Mouse (Mus musculus) hindbrain, embryonic 15.5 days (tissue): Measurements from ENCODE around the gene Nsun3. TPM values are rescaled to one million over a fixed set of nuclear protein-coding genes. Genes with fewer than 3 reads are reported as not detected.
"Not testable (repeated sequence)": the region's sequence is repeated elsewhere in the genome, so short reads cannot be mapped to it uniquely, and the experiment has no call there.

Experiments used
- ATAC-seq: fragments of 200-750 bp; cut with Nextera tagmentation; 2 replicates; pipeline ENCODE4 v1.8.0; 2017; ENCODE audit warnings: low read depth, moderate number of reproducible peaks, moderate TSS enrichment; ENCODE audit not compliant: low FRiP score
- H3K27ac ChIP-seq: fragments of 300-500 bp; sonication (generic); replicated peaks from 2 replicates; pipeline ENCODE4 v1.5.1; 2015; ENCODE audit warnings: mild to moderate bottlenecking, inconsistent platforms
- H3K27me3 ChIP-seq: fragments of 300-500 bp; sonication (generic); 2 replicates; pipeline ENCODE4 v1.6.1; 2015; ENCODE audit warnings: control low read depth, inconsistent platforms
- H3K36me3 ChIP-seq: fragments of 300-500 bp; sonication (generic); 2 replicates; pipeline ENCODE4 v1.6.1; 2015; ENCODE audit warnings: control low read depth, inconsistent platforms
- H3K4me1 ChIP-seq: fragments of 300-500 bp; sonication (generic); replicated peaks from 2 replicates; pipeline ENCODE4 v1.6.1; 2015; ENCODE audit warnings: control low read depth, inconsistent platforms
- H3K4me2 ChIP-seq: fragments of 300-500 bp; sonication (generic); 2 replicates; pipeline ENCODE4 v1.6.1; 2015; ENCODE audit warnings: moderate library complexity, mild to moderate bottlenecking, inconsistent platforms
- H3K4me3 ChIP-seq: fragments of 300-500 bp; sonication (generic); 2 replicates; pipeline ENCODE4 v1.5.1; 2015; ENCODE audit warnings: mild to moderate bottlenecking, inconsistent platforms
- H3K9ac ChIP-seq: fragments of 300-500 bp; sonication (generic); 2 replicates; pipeline ENCODE4 v1.6.1; 2015; ENCODE audit warnings: inconsistent platforms
- H3K9me3 ChIP-seq: fragments of 300-500 bp; sonication (generic); 2 replicates; pipeline ENCODE4 v1.6.1; 2016; ENCODE audit warnings: control low read depth, inconsistent platforms
- whole genome bisulfite sequencing: fragments of 180-500 bp; shearing (Covaris S2); methylation state at CpG from one replicate; pipeline ENCODE4 v1.1.7; 2015; 5-methylcytosine and 5-hydroxymethylcytosine counted together
- microRNA-seq: library from miRNA; unstranded; fragments of <30 nt; microRNA quantifications from one replicate; pipeline ENCODE4, GENCODE M21; 2016
- polyA plus RNA-seq: library from polyadenylated mRNA; unstranded; fragments of >200 nt; fragmentation: Nextera tagmentation; extraction: Ambion mirVana; gene quantifications from 2 replicates; pipeline ENCODE4 v1.2.1, GENCODE M21; 2015

The Nsun3 gene
- polyA plus RNA-seq, 1 experiment from 2014 or later = 9.2 TPM

- Histone ChIP-seq H3K36me3 (no peaks in the 10 kb centered on the region), H3K27ac (no peak overlapping the region), H3K4me3 (no peak overlapping the region), H3K27me3 (no peaks in the 10 kb centered on the region), H3K4me1 (no peaks in the 10 kb centered on the region), H3K4me2 (no peak overlapping the region), H3K9ac (no peak overlapping the region), H3K9me3 (no peaks in the 10 kb centered on the region)
- WGBS = 95% methylated on average over 1 of the region's 1 CpGs
- no peak for ATAC-seq
These were observed 52.3 kb downstream of the Nsun3 start for GRCm38 (mm10) chr16:62734359-62734758.

- Histone ChIP-seq H3K4me2 (no peak overlapping the region), H3K36me3 (no peaks in the 10 kb centered on the region), H3K4me3 (no peak overlapping the region), H3K9me3 (peaks cover 5% of the 10 kb centered on the region; the same call in 1 of the 2 replicates), H3K27me3 (no peaks in the 10 kb centered on the region), H3K4me1 (no peaks in the 10 kb centered on the region), H3K9ac (no peak overlapping the region), H3K27ac (no peak overlapping the region)
- 64% methylated on average over 4 of the region's 4 CpGs for WGBS
- no peak for ATAC-seq
These were observed 56.3 kb downstream of the Nsun3 start for GRCm38 (mm10) chr16:62730291-62730690.

DNA sequence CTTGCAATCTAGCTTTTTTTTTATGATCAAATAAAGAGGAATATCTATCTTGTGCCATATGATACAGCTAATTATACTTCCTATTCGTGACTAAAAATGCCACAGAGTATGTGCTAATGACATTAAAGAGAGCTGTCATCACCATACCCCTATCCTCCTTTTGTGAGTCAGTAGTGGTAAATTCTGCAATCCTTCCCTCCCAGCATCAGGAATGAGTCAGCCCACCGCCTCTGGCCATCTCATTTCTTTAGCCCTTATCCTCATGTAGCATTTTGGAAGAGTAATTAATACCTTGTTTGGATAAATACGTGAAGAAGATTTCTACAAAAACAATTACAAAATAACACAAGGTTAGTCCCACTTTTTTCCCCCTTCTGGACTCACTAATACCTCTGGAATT lies 56.8 kb downstream of the Nsun3 start:
- no peak overlapping the region for H3K4me2 ChIP-seq
- H3K36me3 ChIP-seq = no peaks in the 10 kb centered on the region
- WGBS = 75% methylated on average over 3 of the region's 3 CpGs
- no peaks in the 10 kb centered on the region for H3K4me1 ChIP-seq
- H3K9ac ChIP-seq = no peak overlapping the region
- H3K27me3 ChIP-seq = no peaks in the 10 kb centered on the region
- H3K4me3 ChIP-seq = no peak overlapping the region
- H3K9me3 ChIP-seq = peaks cover 5% of the 10 kb centered on the region; the same call in 1 of the 2 replicates
- ATAC-seq = no peak
- H3K27ac ChIP-seq = no peak overlapping the region

DNA sequence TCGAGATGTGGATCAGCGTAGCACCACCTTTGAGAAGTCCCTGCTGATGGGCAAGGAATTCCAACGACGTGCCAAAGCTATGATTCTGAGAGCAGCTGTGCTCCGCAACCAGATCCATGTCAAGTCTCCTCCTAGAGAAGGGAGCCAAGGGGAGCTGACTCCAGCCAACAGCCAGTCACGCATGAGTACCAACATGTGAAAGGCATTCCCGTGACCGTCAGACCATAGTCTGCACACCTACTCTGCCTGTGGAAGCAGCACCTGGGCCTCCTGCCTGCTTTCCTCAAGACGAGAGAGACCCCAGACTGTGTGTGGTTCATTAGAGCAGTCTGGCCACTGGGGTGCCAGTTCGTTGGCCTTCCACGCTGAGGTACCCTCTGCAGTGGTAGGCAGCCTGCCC lies 68.4 kb downstream of the Nsun3 start:
- H3K27me3 ChIP-seq, ATAC-seq, H3K4me3 ChIP-seq, H3K27ac ChIP-seq, H3K9ac ChIP-seq, H3K36me3 ChIP-seq, H3K9me3 ChIP-seq, H3K4me1 ChIP-seq, H3K4me2 ChIP-seq: not testable (repeated sequence)
- WGBS = 89% methylated on average over 8 of the region's 11 CpGs

GRCm38 (mm10) chr16:62690436-62690835 lies 96.2 kb downstream of the Nsun3 start:
- Histone ChIP-seq H3K36me3 (no peaks in the 10 kb centered on the region), H3K9ac (no peak overlapping the region), H3K4me3 (no peak overlapping the region), H3K4me1 (no peaks in the 10 kb centered on the region), H3K27me3 (no peaks in the 10 kb centered on the region), H3K4me2 (no peak overlapping the region), H3K9me3 (no peaks in the 10 kb centered on the region), H3K27ac (no peak overlapping the region)
- 63% methylated on average over 8 of the region's 8 CpGs for WGBS
- 0 out of 2 replicates have a peak, but pooled peaks have one; percentile 45 for ATAC-seq

- Histone ChIP-seq H3K36me3 (no peaks in the 10 kb centered on the region), H3K4me3 (no peak overlapping the region), H3K27me3 (no peaks in the 10 kb centered on the region), H3K9me3 (no peaks in the 10 kb centered on the region), H3K9ac (no peak overlapping the region), H3K4me2 (no peak overlapping the region), H3K27ac (no peak overlapping the region), H3K4me1 (no peaks in the 10 kb centered on the region)
- WGBS = 54% methylated on average over 2 of the region's 2 CpGs
- ATAC-seq = no peak
These were observed 100.5 kb downstream of the Nsun3 start for GRCm38 (mm10) chr16:62686073-62686472.

- WGBS = 81% methylated on average over 4 of the region's 4 CpGs
- no peaks in the 10 kb centered on the region for H3K9me3 ChIP-seq
- no peak overlapping the region for H3K9ac ChIP-seq
- no peak for ATAC-seq
- no peaks in the 10 kb centered on the region for H3K4me1 ChIP-seq
- no peaks in the 10 kb centered on the region for H3K27me3 ChIP-seq
- no peak overlapping the region for H3K27ac ChIP-seq
- no peaks in the 10 kb centered on the region for H3K36me3 ChIP-seq
- no peak overlapping the region for H3K4me2 ChIP-seq
- no peak overlapping the region for H3K4me3 ChIP-seq
These were observed 101.1 kb downstream of the Nsun3 start for GRCm38 (mm10) chr16:62685494-62685893.

Small RNA genes within 50 kb of the gene (microRNA-seq; reads per million reads assigned to microRNA genes)
- gene Gm25986 = not detected

Other genes starting within 250 kb of the Nsun3 start
- 0.43 and 0.57 TPM in 2 replicates for gene Stx19, start 27.9 kb upstream of the Nsun3 start, polyA plus RNA-seq
- gene Arl13b, start 60.2 kb upstream of the Nsun3 start, polyA plus RNA-seq = 16.1 and 19.5 TPM in 2 replicates
- 10.3 and 10.7 TPM in 2 replicates for gene Pros1, start 67.5 kb upstream of the Nsun3 start, polyA plus RNA-seq